Mouse (Mus musculus) ovary, postnatal 10 days (tissue): ENCODE measurements around the gene Tmem164.
"Not testable (repeated sequence)": the region's sequence is repeated elsewhere in the genome, so short reads cannot be mapped to it uniquely, and the experiment has no call there.

ENCODE experiments used
- DNase-seq: peaks from one replicate; pipeline ENCODE4 v3.0.0; 2022; ENCODE audit warnings: low spot score

The Tmem164 gene

DNA sequence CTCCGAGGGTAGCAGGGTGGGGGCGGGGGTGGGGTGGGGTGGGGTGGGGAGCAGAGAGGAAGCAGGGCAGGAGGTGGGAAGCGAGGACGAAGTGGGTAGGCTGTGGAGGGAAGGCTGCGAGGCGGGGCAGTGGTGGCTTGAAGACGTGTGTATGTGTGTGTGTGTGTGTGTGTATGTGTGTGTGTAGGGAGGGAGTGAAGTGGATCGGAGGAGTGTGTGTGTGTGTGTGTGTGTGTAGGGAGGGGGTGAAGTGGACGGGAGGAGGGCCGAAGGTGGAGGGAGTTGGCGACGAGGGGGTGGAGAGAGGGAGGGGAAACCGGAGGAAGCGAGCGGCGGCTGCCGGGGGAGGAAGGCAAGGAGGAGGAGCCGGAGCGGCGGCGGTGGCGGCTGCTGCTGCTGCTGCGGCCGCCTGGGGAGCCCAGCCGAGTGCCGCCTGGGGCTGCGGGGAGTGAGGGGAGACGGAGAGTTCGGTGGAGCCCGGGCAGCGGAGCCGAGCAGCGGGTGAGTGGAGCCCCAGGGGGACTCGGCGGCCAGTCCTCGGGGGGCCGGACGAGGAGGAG lies at the start of gene Tmem164:
Gene Tmem164 (plus strand): TSS at position 351 of the 560 bp plus-strand sequence.
- peak; percentile 53 for DNase-seq

DNA sequence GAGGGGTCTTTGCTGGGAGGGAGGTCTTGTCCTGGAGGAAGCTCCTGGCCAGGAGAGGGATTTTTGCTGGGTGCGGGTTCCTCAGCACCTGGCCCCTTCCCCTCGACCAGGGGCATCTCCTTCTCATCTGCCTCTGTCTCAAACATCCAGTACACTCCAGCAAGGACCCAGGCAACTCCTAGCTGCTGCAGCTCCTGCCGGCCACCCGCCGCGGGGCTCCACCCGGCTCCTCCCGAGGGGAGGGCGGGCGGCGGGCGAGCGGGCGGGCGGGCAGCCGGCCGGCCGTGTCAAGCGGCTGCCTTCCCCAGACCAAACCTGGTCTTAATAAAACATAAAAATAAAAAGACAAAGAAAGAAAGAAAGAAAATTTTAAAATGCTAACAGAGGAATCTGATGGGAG lies 48.2 kb upstream of the Tmem164 start:
- DNase-seq = not testable (repeated sequence)

DNA sequence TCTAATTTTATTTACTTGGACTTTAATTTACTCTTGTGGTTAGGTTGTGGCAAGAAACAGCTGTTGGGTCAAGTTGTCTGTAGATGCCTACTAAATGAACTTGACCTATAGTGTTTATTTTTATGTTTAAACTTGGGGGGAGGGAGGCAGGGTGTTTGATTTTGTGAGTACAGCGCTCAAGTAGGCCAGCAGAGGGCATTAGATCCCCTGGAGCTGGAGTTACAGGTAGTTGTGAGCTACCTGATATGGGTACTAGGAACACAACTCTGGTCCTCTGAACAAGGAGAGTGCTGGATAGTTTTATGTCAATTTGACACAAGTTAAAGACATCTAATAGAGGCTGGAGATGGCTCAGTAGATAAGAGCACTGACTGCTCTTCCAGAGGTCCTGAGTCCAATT lies 34.0 kb upstream of the Tmem164 start:
- DNase-seq = no peak

DNA sequence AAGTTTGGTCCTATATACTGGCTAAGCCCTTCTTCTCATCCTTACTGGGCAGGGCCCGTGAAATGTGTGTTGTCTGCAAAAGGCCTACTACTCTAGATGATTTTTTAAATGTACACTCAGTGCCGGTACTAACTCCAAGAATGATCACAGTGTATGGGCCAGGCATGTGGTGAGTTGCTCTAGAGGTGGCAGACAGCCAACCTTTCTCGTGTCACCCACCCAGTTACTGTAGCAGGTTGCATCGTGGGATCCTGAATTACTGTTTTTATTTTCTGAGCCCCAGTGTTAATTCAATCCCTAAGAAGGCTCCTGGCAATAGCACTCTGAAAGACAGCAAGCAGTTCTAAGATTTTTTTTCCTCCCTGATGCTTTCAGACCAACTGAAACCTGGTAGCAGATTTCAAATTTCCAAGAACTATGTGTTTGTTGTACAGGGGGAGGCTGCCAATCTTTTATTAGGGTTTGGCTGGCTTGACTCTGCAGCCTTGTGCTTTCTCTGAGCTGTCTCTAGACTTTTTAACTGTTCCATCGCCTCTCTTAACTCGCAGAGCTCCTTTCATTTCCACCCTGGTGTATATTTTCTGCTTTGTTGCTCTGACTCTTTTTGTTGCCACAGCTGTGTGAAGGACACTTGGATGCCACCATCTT lies 31.0 kb upstream of the Tmem164 start:
- no peak for DNase-seq

DNA sequence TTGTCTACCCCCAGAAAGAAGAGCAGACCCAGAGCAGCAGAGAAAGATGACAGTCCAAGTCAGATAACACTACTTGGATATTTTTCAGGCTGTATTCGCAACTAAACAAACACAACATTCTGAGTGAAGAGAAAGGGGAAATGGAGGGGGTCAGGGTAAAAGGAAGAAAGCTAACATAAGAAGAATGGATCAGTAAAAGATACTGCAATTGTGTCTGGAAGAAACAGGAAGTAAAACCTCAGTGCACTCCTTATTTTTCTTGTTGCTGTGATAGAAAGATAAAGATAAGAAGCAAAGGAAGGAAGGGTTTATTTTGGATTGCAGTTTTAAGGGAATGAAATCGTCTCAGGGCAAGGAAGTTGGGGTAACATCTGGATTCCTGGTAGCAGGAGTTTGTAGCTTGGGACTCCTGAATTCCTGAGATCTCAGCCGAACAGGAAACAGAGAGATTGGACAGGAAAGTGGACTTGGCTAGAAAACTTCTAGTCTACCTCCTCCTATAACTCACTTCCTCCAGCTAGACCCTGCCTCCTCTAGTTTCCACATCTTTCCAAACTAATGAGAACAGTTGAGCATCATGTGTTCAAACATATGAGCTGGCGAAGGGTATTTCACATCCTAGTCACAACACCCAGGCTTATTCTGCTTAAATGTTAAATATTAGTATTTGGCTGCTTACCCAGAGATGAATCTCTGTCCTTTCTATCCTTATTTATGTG lies 16.3 kb upstream of the Tmem164 start:
- DNase-seq = no peak

DNA sequence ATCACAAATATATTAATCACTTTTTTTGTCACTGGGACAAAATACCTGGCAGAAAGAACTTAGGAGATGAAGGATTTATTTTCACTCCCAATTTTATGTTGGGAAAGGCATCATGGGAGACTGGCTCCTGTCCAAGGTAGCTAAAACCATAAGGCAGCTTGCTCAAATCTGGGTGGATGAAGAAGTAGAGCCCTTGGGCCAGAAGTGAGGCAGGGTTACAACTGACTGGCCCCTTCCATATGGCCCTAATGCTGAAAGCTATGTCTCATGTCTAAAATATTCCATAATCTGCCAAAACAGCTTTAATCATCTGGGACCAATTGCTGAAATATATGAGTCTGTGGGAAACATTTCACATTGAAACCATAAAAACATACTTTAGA lies 15.8 kb upstream of the Tmem164 start:
- no peak for DNase-seq

DNA sequence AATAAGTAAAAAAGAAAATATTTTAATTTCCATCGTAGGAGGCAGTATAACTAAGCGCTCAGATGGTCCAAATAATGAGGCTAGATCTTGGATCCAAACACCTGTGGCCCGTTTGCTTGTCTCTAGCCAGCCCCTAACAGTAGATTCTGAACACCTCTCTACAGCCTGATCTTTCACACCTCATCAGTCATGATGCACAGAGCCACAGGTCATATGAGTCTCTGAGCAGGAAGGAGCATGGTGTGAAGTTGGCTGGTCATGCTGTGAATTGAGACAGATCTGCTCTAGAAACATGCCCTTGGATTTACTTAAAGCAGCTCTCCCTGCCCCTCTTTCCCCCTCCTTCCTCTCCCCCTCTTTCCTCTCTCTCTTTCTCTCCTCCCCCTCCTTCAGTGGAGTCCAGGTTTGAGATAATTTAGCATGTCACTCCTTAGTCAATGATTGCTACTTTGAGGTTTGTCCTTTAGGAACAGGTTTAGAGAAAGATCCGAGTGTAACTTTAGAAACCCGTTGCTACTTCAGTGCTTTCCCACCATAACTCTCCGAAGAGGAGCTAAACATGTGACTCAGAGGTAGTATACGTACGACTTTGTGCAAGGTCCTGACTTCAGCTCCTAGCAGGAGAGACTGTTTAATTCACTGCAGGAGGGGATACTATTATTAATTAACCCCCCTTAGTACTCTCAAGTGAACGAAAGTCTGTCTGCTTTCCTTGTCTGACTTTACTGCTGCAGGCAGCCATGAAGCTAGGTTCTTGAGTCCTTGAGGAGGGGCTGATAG lies 11.7 kb upstream of the Tmem164 start:
- no peak for DNase-seq

DNA sequence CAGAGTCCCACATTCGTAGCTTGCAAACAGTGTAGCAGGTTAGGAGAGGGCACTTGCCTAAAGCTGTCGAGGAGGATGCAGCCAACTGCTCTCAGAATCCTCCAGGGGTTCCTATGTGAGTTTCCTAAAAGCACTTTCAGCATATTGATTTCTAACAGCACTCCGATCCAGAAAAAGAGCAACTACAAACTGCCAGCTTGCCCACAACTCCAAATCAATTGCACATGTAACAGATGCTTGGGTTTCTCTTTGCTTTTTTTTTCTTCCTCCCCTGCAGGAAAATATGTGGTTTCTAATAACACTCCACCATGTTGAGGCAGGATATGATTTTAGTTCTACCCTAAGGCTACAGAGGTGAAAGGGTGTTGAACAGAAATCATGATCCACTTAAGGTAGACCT lies 11.1 kb upstream of the Tmem164 start:
- no peak for DNase-seq

DNA sequence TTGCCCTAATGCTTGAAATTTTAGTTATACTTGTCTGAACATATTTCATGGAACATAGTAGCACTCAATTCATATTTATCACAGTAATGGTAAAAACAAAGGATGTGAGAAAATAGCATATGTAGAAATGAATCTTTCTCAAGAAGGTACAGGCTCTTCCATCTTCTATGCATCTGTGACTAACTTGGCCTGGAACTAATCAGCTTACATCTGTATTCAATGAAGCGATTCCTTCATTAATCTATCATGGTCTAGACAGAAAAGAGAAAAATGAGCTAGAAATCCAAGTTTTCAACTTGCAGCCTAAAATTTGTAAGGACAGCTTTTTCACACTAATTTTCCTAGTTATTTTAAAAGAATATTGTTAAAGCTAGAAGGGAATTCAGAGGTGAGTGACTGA lies 10.1 kb upstream of the Tmem164 start:
- no peak for DNase-seq

DNA sequence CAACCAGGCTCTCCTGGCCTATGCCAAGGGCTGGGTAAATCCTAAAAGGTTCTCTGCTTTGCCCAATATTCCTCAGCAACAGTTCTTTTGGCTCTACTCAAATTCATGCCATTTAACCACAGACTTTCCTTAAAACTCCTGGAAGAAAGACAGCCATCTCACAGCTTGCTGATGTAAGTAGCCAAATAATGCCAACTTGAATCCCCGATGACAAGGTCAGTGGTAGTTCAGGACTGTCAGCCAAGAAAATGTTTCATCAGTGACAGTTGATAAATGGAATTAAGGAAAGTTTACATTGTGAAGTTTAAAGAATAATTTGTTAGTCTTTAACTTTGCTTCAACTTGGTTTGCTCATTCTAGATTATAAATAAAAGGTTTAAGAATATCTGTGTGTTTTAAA lies 8.5 kb upstream of the Tmem164 start:
- DNase-seq = no peak

DNA sequence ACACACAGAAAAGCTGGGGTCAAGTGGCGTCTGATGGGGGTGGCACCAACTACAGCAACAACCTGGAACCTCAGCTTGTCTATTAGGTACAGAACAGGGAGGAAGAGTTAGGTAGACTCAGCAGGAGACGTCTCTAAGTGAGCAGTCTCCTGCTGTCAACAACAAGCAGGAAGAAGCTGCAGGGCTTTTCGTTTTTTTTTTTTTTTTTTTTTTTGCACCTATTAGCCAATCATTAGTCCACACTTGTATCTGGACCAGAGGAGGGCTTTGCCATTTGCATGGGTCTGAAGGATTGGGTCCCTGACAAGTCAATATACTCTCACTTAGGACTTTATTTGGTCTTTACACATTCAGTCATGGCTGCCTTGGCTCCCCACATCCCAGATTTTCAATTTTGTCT lies 4.0 kb upstream of the Tmem164 start:
- DNase-seq = no peak

DNA sequence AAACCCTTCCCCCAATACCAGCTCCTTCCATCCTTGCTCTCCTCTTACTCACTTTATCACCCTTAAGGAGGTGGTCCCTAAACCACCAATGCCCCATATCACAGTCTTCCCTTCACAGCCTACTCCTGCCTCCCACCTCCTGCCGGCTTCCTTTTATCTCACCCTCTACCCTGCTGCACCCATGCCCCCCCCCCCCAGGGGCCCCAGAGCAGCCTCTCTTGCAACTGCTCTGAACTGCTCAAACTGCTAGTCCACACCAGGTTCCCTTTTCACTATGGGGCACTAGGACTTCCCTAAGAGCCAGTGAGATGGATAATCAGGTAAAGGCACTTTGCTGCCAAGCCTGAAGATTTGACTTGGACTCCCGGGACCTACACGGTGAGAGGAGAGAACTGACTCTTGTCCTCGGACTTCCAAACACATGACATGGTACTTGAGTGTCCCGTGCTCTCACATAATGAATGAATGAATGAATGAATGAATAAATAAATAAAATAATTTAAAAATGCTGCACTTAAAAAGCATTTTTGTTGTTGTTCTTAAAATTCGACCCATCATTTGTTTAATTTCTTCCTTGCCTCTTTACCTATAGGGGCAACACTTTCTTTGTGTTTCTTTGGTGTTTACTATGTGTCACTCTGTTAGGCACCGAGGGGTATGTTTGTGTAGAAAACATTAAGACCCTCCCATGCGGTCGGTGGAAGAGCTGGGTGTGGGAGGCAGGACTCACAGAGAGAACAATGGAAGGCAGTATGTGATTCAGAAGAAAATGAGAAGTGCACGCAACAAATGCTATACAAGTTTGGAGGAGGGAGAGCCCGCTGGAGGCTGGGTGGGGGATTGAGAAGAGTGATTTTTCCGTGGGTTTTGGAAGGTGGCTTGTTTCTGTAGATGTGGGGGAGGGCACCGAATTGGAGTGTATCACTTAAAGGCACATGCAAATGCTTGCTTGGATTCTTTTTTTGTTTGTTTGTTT lies 2.4 kb upstream of the Tmem164 start:
- no peak for DNase-seq

DNA sequence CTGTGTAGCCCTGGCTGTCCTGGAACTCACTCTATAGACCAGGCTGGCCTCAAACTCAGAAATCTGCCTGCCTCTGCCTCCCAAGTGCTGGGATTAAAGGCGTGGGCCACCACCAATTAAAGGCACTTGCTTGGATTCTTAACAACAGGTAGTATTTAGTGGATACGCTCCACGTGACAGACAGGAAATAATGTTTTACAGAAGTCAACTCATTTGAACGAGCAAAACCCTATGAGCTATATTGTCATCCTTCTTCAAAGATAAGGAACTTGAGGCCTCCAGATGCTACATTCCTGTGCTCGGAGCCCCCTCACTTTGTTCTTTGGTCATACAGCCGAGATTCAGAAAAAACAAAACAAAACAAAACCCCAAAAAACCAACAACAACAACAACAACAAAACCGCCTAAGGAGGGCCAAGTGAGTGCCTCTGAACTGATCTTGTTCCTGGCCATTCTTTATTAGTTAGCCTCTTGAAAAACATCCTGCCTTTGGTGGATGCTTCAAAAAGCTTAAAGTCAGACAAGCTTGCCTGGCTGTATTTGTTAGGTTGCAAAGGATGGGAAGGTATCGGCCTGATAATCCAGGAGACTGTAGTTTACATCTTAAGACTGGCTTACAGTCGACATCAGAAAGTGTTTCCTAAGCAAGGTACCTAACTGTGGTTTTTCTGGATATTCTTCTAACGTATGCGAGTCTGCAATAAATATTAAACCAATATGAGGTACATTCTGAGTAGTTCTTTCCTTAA lies 1.5 kb upstream of the Tmem164 start:
- no peak for DNase-seq

DNA sequence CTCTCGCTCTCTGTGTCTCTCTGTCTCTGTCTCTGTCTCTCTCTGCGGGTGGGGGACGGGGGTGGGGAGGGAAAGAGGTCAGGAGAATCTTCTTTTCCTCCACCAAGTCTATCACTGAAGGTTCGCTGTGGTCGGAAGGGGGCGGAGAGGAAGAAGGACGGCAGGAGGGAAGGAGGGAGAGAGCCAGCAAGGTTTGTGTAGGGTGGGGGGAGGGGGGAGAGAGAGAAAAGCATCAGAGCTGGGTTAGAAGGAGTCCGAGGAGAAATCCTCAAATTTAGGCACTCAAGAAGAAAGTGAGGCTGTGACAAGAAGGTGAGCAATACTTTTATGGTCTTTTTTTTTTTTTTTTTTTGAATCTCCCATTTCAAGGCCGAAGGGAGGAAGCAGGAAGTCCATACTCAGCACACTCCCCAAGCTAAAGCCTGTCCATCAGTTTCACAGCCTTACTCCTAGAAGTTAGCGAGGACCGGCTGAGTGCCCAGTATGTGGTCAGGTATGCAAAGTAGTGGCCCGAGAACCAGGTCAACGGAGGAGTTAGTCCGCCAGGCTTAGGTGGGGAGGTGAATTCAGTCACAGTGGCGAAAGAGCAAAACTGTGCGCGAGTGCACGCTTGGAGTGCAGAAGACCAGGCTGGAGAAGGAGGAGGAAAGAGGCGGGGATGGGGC lies 683 bp upstream of the Tmem164 start:
- peak; percentile 13 for DNase-seq

DNA sequence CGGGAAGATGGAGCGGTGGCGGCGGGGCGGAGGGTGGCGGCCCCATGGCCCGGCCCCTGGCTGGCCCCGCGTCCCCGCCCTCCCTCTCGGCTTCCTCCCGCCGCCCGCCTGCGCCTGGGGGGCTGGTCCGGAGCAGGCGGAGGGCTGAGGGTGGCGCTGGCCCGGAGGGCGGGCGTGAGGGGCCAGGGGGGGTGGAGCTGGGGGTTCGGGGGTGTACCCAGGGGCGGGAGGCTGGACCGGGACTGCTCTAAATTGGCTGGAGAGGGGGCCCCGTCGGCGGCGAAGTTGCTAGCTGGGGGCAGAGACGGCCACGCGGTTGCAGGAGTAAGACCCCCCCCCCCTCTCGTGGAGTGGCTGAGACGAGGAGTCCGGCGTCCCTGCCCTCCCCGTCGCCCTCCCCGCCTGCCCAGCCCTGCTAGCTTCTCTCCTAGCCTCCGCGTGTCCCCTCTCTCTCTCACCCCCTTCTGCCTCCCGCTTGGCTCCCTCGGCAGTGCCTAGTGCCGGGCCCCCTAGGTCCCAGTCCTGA lies 473 bp downstream of the Tmem164 start:
- DNase-seq = no peak

DNA sequence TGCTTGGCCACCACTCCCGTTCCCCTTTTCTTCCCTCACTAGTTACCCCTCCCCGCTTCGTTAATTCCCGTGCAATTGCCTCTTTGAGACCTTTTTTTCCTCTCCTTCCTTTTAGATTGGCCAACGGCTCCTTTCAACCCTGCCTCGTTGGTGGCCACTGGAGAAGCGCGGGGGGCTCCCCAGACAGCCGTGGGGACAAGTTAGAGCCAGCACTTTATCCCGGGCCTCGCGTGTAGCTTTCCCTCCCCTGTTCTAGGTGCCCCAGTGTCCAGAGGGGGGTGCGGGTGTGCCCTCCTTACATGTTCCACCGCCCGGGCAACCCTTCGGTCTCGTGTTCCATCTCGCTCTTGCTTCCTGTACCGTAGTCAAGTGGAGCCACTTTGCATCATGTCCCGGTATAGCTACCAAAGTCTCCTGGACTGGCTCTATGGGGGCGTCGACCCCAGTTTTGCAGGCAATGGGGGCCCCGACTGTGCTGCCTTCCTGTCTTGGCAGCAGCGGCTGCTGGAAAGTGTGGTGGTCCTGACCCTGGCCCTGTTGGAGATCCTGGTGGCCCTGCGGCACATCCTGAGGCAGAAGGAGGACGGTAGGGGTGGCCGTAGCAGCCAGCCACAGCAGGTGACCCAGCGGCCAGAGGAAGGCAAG lies 1.1 kb downstream of the Tmem164 start:
- DNase-seq = no peak

DNA sequence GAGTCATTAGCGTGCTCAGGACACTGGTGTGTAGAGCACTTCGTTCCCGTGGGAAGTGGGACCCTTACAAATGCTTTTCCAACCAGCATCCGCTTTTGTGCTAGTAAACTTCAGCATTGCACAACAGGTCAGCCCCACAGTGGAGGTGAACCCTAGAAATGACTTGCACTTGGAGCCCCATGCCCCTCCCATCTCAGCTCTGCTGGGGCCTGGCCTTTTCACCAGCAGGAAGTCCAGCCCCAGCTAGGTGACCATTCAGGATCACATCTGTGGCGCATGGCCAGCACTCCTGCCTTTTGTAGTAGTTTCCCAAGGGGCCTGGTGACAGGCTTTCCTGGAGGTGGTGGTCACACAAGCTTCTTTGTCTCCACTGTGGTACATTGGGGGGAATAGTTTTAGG lies 1.8 kb downstream of the Tmem164 start:
- no peak for DNase-seq

DNA sequence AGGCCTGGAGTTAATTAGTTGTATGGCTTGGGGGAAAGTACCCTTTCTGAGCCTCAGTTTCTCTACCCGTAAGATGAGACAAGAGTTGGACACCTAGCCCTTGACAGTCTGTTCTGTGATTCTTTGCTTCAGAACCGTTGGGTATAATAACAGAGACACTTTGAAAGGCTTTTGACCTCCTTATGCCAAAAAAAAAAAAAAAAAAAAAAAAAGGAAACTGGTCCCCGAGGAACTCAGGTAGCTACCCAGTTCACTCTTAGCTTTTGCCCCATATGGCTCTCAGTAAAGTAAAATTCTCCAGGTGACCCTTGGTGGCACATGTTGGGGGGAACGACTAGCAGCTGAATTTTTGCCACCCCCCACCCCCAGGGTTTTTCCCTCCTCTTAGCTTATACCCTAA lies 3.5 kb downstream of the Tmem164 start:
- no peak for DNase-seq

DNA sequence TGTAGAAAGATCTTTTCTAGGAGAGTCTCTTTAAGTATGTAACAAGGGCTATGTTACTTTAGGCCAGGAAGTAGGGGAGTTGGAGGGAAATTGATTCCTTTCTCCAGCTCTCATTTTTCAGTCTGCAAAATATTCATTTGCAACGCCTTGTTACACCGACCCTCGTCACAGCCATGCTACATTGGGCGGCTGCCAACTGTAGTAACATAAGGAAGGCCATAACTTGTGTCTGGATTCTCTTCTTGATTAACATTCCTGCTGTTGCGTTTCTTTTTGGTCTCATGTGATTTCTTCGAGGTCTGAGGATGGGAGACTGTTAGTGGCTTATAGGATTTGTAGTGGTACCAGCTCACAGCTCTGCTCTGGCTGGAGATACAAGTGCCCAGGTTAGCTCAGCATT lies 4.5 kb downstream of the Tmem164 start:
- DNase-seq = no peak

DNA sequence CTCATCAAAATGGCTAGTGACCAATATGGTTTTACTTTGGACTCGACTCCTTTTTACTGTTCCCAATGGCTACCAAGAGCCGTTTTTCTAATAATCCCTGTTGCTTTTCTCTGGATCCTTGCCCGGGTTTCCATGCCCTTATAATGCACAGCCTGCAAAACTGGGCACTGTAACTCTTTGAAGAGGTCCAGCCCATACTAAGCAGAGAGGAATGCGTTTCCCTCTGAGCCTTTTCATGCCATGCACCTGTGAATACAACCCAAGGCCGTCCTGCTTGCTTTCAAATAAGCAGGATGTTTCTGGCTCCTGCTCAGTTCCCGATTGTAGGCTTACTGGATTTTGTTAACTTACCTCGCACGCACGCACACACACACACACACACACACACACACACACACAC lies 7.3 kb downstream of the Tmem164 start:
- no peak for DNase-seq
